25 mouse cellular contexts compared by ENCODE assay signal in the genomic region with DNA sequence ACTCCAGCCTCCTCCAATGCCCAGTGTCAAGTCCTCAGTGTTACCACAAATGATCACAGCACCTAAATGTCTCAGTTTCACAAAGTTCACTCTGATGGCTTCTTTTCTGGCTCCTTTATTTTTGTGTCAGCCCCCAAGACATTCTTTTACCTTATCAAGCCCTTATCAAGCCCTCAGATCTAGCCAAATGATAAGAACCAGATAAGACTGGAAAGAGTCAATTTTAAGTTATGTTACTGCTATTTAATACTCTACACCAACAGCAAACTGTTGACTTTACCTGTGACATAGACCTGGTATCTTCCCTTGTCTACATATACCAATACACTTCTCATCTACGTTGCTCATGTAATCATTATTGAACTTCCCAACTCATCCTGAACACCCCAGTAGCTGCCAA.
"Had no signal": no experiment of that assay in that cellular context is flagged by ENCODE, and none has a peak within 500 bp of the region (broad histone marks: within the 10 kb centered on the region; RNA-seq: fewer than 3 reads in every experiment).

No protein-coding gene starts in this region.

- H3K27ac ChIP-seq: embryonic facial prominence, embryonic 10.5 days; embryonic facial prominence, embryonic 12.5 days; embryonic facial prominence, embryonic 13.5 days; embryonic facial prominence, embryonic 15.5 days; forebrain, embryonic 10.5 days; forebrain, embryonic 12.5 days; forebrain, embryonic 13.5 days; forebrain, embryonic 15.5 days; heart, adult 2 months; heart, embryonic 10.5 days had no signal

- H3K27me3 ChIP-seq: embryonic facial prominence, embryonic 12.5 days; embryonic facial prominence, embryonic 13.5 days; embryonic facial prominence, embryonic 15.5 days; forebrain, embryonic 12.5 days; forebrain, embryonic 13.5 days; forebrain, embryonic 15.5 days had no signal

- H3K9ac ChIP-seq: embryonic facial prominence, embryonic 12.5 days; embryonic facial prominence, embryonic 13.5 days; embryonic facial prominence, embryonic 15.5 days; forebrain, embryonic 12.5 days; forebrain, embryonic 13.5 days; forebrain, embryonic 15.5 days; forebrain, postnatal 0 days had no signal

- H3K4me1 ChIP-seq: embryonic facial prominence, embryonic 10.5 days; embryonic facial prominence, embryonic 12.5 days; embryonic facial prominence, embryonic 13.5 days; embryonic facial prominence, embryonic 15.5 days; forebrain, embryonic 12.5 days; forebrain, embryonic 15.5 days; heart, embryonic 10.5 days had no signal

- DNase-seq: cerebellum, adult 8-10 months; cerebellum, adult 9-10 months; cerebellum, adult 9-11 months; cerebellum, postnatal 10 days; cerebellum, postnatal 14 days; cerebellum, postnatal 25 days; cerebellum, postnatal 36 days; embryo, embryonic 11 days; forebrain, postnatal 0 days; gastrocnemius, postnatal 10 days; gastrocnemius, postnatal 14 days; gastrocnemius, postnatal 25 days; gastrocnemius, postnatal 36 days; heart, adult 18-20 months; heart, adult 2 months had no signal

- H3K9me3 ChIP-seq: embryonic facial prominence, embryonic 10.5 days; embryonic facial prominence, embryonic 12.5 days; embryonic facial prominence, embryonic 13.5 days; embryonic facial prominence, embryonic 15.5 days; forebrain, embryonic 10.5 days; forebrain, embryonic 12.5 days; forebrain, embryonic 13.5 days; forebrain, embryonic 15.5 days; heart, embryonic 10.5 days had no signal

- H3K4me3 ChIP-seq: embryonic facial prominence, embryonic 10.5 days; embryonic facial prominence, embryonic 12.5 days; embryonic facial prominence, embryonic 13.5 days; embryonic facial prominence, embryonic 15.5 days; erythroblast, embryonic 14.5 days; forebrain, embryonic 10.5 days; forebrain, embryonic 12.5 days; forebrain, embryonic 13.5 days; forebrain, embryonic 15.5 days; heart, adult 2 months; heart, embryonic 10.5 days had no signal

- H3K36me3 ChIP-seq: embryonic facial prominence, embryonic 10.5 days; embryonic facial prominence, embryonic 12.5 days; embryonic facial prominence, embryonic 15.5 days; forebrain, embryonic 10.5 days; forebrain, embryonic 12.5 days; forebrain, embryonic 15.5 days; heart, embryonic 10.5 days had no signal
